In the genomic region with DNA sequence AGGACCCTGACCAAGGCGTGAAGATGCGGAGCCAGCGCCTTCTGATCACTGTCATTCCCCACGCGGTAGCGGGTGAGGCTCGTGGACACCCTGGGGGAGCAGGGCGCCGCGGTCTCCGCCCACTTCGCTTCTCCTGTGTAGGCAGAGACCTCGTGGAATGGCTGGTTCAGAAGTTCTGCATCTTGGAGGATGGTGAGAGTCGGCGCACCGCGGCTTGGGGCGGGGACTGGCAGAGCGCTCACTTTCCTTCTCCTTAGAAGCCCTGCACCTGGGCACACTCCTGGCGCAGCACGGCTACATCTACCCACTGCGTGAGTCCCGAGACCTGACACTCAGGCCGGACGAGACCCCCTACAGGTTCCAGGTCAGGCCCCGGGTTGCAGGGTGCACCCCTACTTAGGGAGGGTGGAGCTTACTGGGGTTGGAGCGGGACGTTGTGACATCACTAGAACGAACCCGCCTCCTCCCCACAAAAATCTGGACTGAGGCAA, we compare ENCODE assay signal across 8 mouse cellular contexts. TPM values are rescaled to one million over a fixed set of nuclear protein-coding genes. Genes with fewer than 3 reads are reported as not detected.
A peak's percentile ranks its signal among the peaks of the same experiment; 100 is the strongest.
DNase-seq lines count a peak whose midpoint lies in the region; ATAC-seq and TF ChIP-seq lines count a peak whose summit lies in the region.

No protein-coding gene starts in this region.

- H3K4me3 ChIP-seq in spleen, adult 2 months (ENCODE audit: extremely low read depth, insufficient read depth, insufficient read length) = peak overlapping the region; percentile 60
- peak overlapping the region; percentile 63 for H3K4me3 ChIP-seq in heart, embryonic 13.5 days
- peak overlapping the region; percentile 38 to 50 for H3K4me3 ChIP-seq in liver, embryonic 14.5 days (ENCODE audit: insufficient read depth in 1 of 2, low read depth in 2 of 2, low read length in 2 of 2)
- peak overlapping the region; percentile 30 for H3K4me3 ChIP-seq in neural tube, embryonic 12.5 days

- no peak overlapping the region for H3K27ac ChIP-seq in spleen, adult 2 months (ENCODE audit: insufficient read depth, low read length)
- no peak overlapping the region for H3K27ac ChIP-seq in heart, embryonic 13.5 days (replicated peaks)
- no peak overlapping the region for H3K27ac ChIP-seq in liver, embryonic 14.5 days
- no peak overlapping the region for H3K27ac ChIP-seq in neural tube, embryonic 12.5 days

- H3K4me2 ChIP-seq in heart, embryonic 13.5 days = peak overlapping the region; percentile 98
- peak overlapping the region; percentile 74 for H3K4me2 ChIP-seq in liver, embryonic 14.5 days (ENCODE audit: low read depth)
- peak overlapping the region; percentile 55 for H3K4me2 ChIP-seq in neural tube, embryonic 12.5 days (replicated peaks)

- DNase-seq in spleen, adult 2 months (ENCODE audit: low read depth in 1 of 2, low spot score in 2 of 2) = peak in 1 of 2 experiments; percentile 11
- DNase-seq in spleen, adult 12 weeks (ENCODE audit: low spot score) = no peak
- peak; percentile 44 to 53 for DNase-seq in cerebellum, postnatal 25 days
- peak; percentile 32 to 56 for DNase-seq in kidney, postnatal 25 days
- no peak for DNase-seq in liver, embryonic 14.5 days (ENCODE audit: low read depth in 3 of 3, low spot score in 3 of 3)
- no peak for DNase-seq in c-Kit-positive CD71-positive TER-119-positive erythroid progenitor cells, embryonic 14.5 days (ENCODE audit: low spot score)

- H3K36me3 ChIP-seq in spleen, adult 2 months (ENCODE audit: control insufficient read depth, insufficient read depth, low read length) = no peaks in the 10 kb centered on the region
- no peaks in the 10 kb centered on the region; the same call in 1 of the 2 replicates for H3K36me3 ChIP-seq in heart, embryonic 13.5 days
- H3K36me3 ChIP-seq in liver, embryonic 14.5 days (replicated peaks; ENCODE audit: control insufficient read depth, insufficient read depth, low read depth) = no peaks in the 10 kb centered on the region
- H3K36me3 ChIP-seq in neural tube, embryonic 12.5 days = no peaks in the 10 kb centered on the region

- H3K27me3 ChIP-seq in spleen, adult 2 months (ENCODE audit: control insufficient read depth, insufficient read depth, low read length) = peaks cover 11% of the 10 kb centered on the region; the same call in 1 of the 2 replicates
- peaks cover 89% of the 10 kb centered on the region for H3K27me3 ChIP-seq in heart, embryonic 13.5 days (replicated peaks)
- H3K27me3 ChIP-seq in liver, embryonic 14.5 days (ENCODE audit: control insufficient read depth, insufficient read depth, low read length) = peaks cover 36% of the 10 kb centered on the region
- H3K27me3 ChIP-seq in neural tube, embryonic 12.5 days (replicated peaks) = peaks cover 63% of the 10 kb centered on the region

- no peaks in the 10 kb centered on the region for H3K9me3 ChIP-seq in heart, embryonic 13.5 days
- no peaks in the 10 kb centered on the region for H3K9me3 ChIP-seq in liver, embryonic 14.5 days (ENCODE audit: control insufficient read depth, low read length)
- no peaks in the 10 kb centered on the region for H3K9me3 ChIP-seq in neural tube, embryonic 12.5 days

- TF ChIP-seq CTCF in spleen, adult 2 months (IDR thresholded peaks at IDR 0.05; ENCODE audit: extremely low read depth, insufficient read depth, insufficient read length, insufficient replicate concordance) = no peak
- no peak for TF ChIP-seq CTCF in liver, embryonic 14.5 days (IDR thresholded peaks at IDR 0.05; ENCODE audit: low read depth)

- TF ChIP-seq POLR2A in spleen, adult 2 months (IDR thresholded peaks at IDR 0.05; ENCODE audit: low read depth, low read length) = no peak

- WGBS in spleen, adult 2 months = 1% methylated on average over 30 of the region's 30 CpGs
- WGBS in heart, embryonic 13.5 days = 2% methylated on average over 30 of the region's 30 CpGs
- WGBS in liver, embryonic 14.5 days (ENCODE audit: insufficient replicate concordance) = 2% methylated on average over 30 of the region's 30 CpGs
- WGBS in neural tube, embryonic 12.5 days = 1% methylated on average over 30 of the region's 30 CpGs

- no peak for TF ChIP-seq EP300 in liver, embryonic 14.5 days (IDR thresholded peaks at IDR 0.05; ENCODE audit: low read depth)

- H3K9ac ChIP-seq in heart, embryonic 13.5 days = peak overlapping the region; percentile 76
- peak overlapping the region; percentile 7; the same call in 1 of the 2 replicates for H3K9ac ChIP-seq in liver, embryonic 14.5 days (replicated peaks)
- peak overlapping the region; percentile 30; the same call in 1 of the 2 replicates for H3K9ac ChIP-seq in neural tube, embryonic 12.5 days

- peaks cover 4% of the 10 kb centered on the region; the same call in 1 of the 2 replicates for H3K4me1 ChIP-seq in spleen, adult 2 months (ENCODE audit: control insufficient read depth, insufficient read depth, insufficient read length)
- H3K4me1 ChIP-seq in heart, embryonic 13.5 days = peaks cover 26% of the 10 kb centered on the region
- H3K4me1 ChIP-seq in liver, embryonic 14.5 days (replicated peaks; ENCODE audit: control insufficient read depth in 2 of 2, insufficient read depth in 2 of 2, low read length in 1 of 2) = peaks cover 25 to 30% of the 10 kb centered on the region in 2 experiments
- H3K4me1 ChIP-seq in neural tube, embryonic 12.5 days = peaks cover 18% of the 10 kb centered on the region

- ATAC-seq in heart, embryonic 13.5 days (ENCODE audit: extremely low read depth, insufficient number of reproducible peaks, low FRiP score, low TSS enrichment) = no peak
- ATAC-seq in liver, embryonic 14.5 days (ENCODE audit: insufficient read depth) = no peak
- no peak; the same call in 1 of the 2 replicates for ATAC-seq in neural tube, embryonic 12.5 days (ENCODE audit: low FRiP score, low read depth)

RNA-seq across cellular contexts. Expression of a gene that starts 0.6 kb away (rescaled TPM):
- polyA plus RNA-seq in spleen, adult 2 months (2012; rRNA removed) = 11.5 and 16.1 TPM in 2 replicates
- 8.6 and 9.3 TPM in 2 replicates for polyA plus RNA-seq in heart, embryonic 13.5 days (2015; fragmentation: Nextera tagmentation; extraction: Ambion mirVana)
- 0.35 and 0.48 TPM in 2 replicates for polyA plus RNA-seq in liver, embryonic 14.5 days (2012; rRNA removed)
- polyA plus RNA-seq in liver, embryonic 14.5 days (2014; fragmentation: Nextera tagmentation; extraction: Ambion mirVana) = 0.10 and 0.28 TPM in 2 replicates
- 6.0 and 6.3 TPM in 2 replicates for polyA plus RNA-seq in neural tube, embryonic 12.5 days (2016; fragmentation: Nextera tagmentation; extraction: Ambion mirVana)

RNA-seq across cellular contexts. Expression of a gene that starts 4.2 kb away (rescaled TPM):
- polyA plus RNA-seq in spleen, adult 2 months (2012; rRNA removed) = 7.7 and 15.8 TPM in 2 replicates
- 3.9 and 5.1 TPM in 2 replicates for polyA plus RNA-seq in heart, embryonic 13.5 days (2015; fragmentation: Nextera tagmentation; extraction: Ambion mirVana)
- polyA plus RNA-seq in liver, embryonic 14.5 days (2012; rRNA removed) = 10.6 and 11.6 TPM in 2 replicates
- 15.9 and 22.8 TPM in 2 replicates for polyA plus RNA-seq in liver, embryonic 14.5 days (2014; fragmentation: Nextera tagmentation; extraction: Ambion mirVana)
- 37.6 and 45.2 TPM in 2 replicates for polyA plus RNA-seq in neural tube, embryonic 12.5 days (2016; fragmentation: Nextera tagmentation; extraction: Ambion mirVana)

RNA-seq across cellular contexts. Expression of a gene that starts 4.5 kb away (rescaled TPM):
- polyA plus RNA-seq in spleen, adult 2 months (2012; rRNA removed) = 47.8 and 49.0 TPM in 2 replicates
- polyA plus RNA-seq in heart, embryonic 13.5 days (2015; fragmentation: Nextera tagmentation; extraction: Ambion mirVana) = 0.47 and 3.1 TPM in 2 replicates
- 22.0 and 25.9 TPM in 2 replicates for polyA plus RNA-seq in liver, embryonic 14.5 days (2012; rRNA removed)
- polyA plus RNA-seq in liver, embryonic 14.5 days (2014; fragmentation: Nextera tagmentation; extraction: Ambion mirVana) = 86.6 and 89.7 TPM in 2 replicates
- polyA plus RNA-seq in neural tube, embryonic 12.5 days (2016; fragmentation: Nextera tagmentation; extraction: Ambion mirVana) = 0.15 and 0.60 TPM in 2 replicates

RNA-seq across cellular contexts. Expression of a gene that starts 40.7 kb away (rescaled TPM):
- 22.9 and 26.4 TPM in 2 replicates for polyA plus RNA-seq in spleen, adult 2 months (2012; rRNA removed)
- 44.9 and 45.0 TPM in 2 replicates for polyA plus RNA-seq in heart, embryonic 13.5 days (2015; fragmentation: Nextera tagmentation; extraction: Ambion mirVana)
- 5.9 and 6.6 TPM in 2 replicates for polyA plus RNA-seq in liver, embryonic 14.5 days (2012; rRNA removed)
- polyA plus RNA-seq in liver, embryonic 14.5 days (2014; fragmentation: Nextera tagmentation; extraction: Ambion mirVana) = 8.3 and 10.1 TPM in 2 replicates
- polyA plus RNA-seq in neural tube, embryonic 12.5 days (2016; fragmentation: Nextera tagmentation; extraction: Ambion mirVana) = 28.6 and 29.9 TPM in 2 replicates

RNA-seq across cellular contexts. Expression of a gene that starts 49.3 kb away (rescaled TPM):
- polyA plus RNA-seq in spleen, adult 2 months (2012; rRNA removed) = 13.8 and 14.5 TPM in 2 replicates
- 54.2 and 56.8 TPM in 2 replicates for polyA plus RNA-seq in heart, embryonic 13.5 days (2015; fragmentation: Nextera tagmentation; extraction: Ambion mirVana)
- 15.6 and 21.4 TPM in 2 replicates for polyA plus RNA-seq in liver, embryonic 14.5 days (2012; rRNA removed)
- polyA plus RNA-seq in liver, embryonic 14.5 days (2014; fragmentation: Nextera tagmentation; extraction: Ambion mirVana) = 26.5 and 27.9 TPM in 2 replicates
- 141 and 146 TPM in 2 replicates for polyA plus RNA-seq in neural tube, embryonic 12.5 days (2016; fragmentation: Nextera tagmentation; extraction: Ambion mirVana)

Comparison
In these comparisons a context has a peak if more than half of its experiments do, and no peak if none do; other contexts are left out.
1. DNase-seq: peak in cerebellum, postnatal 25 days (2 of 2) and kidney, postnatal 25 days (2 of 2); none in spleen, adult 12 weeks (single experiment), liver, embryonic 14.5 days (0 of 3) and c-Kit-positive CD71-positive TER-119-positive erythroid progenitor cells, embryonic 14.5 days (single experiment).
2. H3K9ac ChIP-seq: peak in every context shown above with its lines; median percentile 76 in heart, embryonic 13.5 days; 30 in neural tube, embryonic 12.5 days; 7 in liver, embryonic 14.5 days.
3. Peak in every context shown above with its lines, with median percentiles within 50 percentile points of each other: H3K4me3 ChIP-seq and H3K4me2 ChIP-seq.